Mouse (Mus musculus): ENCODE data around the gene Gin1. TPM values are rescaled to one million over a fixed set of nuclear protein-coding genes. Genes with fewer than 3 reads are reported as not detected.
"Not testable (repeated sequence)": the region's sequence is repeated elsewhere in the genome, so short reads cannot be mapped to it uniquely, and the experiment has no call there.

Gin1 gene
- polyA plus RNA-seq, 1 experiment from 2014 or later = 15.7 TPM

- Histone ChIP-seq H3K36me3 (ENCODE audit: control insufficient read depth, insufficient read depth) (peaks cover 3% of the 10 kb centered on the region; the same call in 1 of the 2 replicates), H3K27ac (ENCODE audit: low read length) (no peak overlapping the region), H3K4me3 (replicated peaks; ENCODE audit: low read length) (no peak overlapping the region), H3K4me2 (ENCODE audit: low read length) (no peak overlapping the region), H3K4me1 (replicated peaks; ENCODE audit: control insufficient read depth, insufficient read depth, low read length) (no peaks in the 10 kb centered on the region), H3K9ac (replicated peaks; ENCODE audit: low read depth, low read length) (no peak overlapping the region), H3K9me3 (ENCODE audit: control insufficient read depth, low read length) (no peaks in the 10 kb centered on the region), H3K27me3 (replicated peaks; ENCODE audit: control insufficient read depth, insufficient read depth, low read length) (no peaks in the 10 kb centered on the region)
- no peak for ATAC-seq
Observed at GRCm38 (mm10) chr1:97759841-97760240, 10.1 kb upstream of the Gin1 start.

- Histone ChIP-seq H3K4me2 (ENCODE audit: low read length) (no peak overlapping the region), H3K9ac (replicated peaks; ENCODE audit: low read depth, low read length) (no peak overlapping the region), H3K4me3 (replicated peaks; ENCODE audit: low read length) (no peak overlapping the region), H3K4me1 (replicated peaks; ENCODE audit: control insufficient read depth, insufficient read depth, low read length) (no peaks in the 10 kb centered on the region), H3K27me3 (replicated peaks; ENCODE audit: control insufficient read depth, insufficient read depth, low read length) (no peaks in the 10 kb centered on the region), H3K9me3 (ENCODE audit: control insufficient read depth, low read length) (no peaks in the 10 kb centered on the region), H3K27ac (ENCODE audit: low read length) (no peak overlapping the region), H3K36me3 (ENCODE audit: control insufficient read depth, insufficient read depth) (peaks cover 2% of the 10 kb centered on the region; the same call in 1 of the 2 replicates)
- 89% methylated on average over 7 of the region's 7 CpGs for WGBS
- ATAC-seq = no peak
Observed at GRCm38 (mm10) chr1:97760598-97760997, 9.4 kb upstream of the Gin1 start.

- no peaks in the 10 kb centered on the region for H3K9me3 ChIP-seq (ENCODE audit: control insufficient read depth, low read length)
- no peak overlapping the region for H3K4me3 ChIP-seq (replicated peaks; ENCODE audit: low read length)
- H3K27ac ChIP-seq (ENCODE audit: low read length) = no peak overlapping the region
- no peaks in the 10 kb centered on the region for H3K36me3 ChIP-seq (ENCODE audit: control insufficient read depth, insufficient read depth)
- no peak overlapping the region for H3K9ac ChIP-seq (replicated peaks; ENCODE audit: low read depth, low read length)
- no peak for ATAC-seq
- WGBS = 68% methylated on average over 6 of the region's 6 CpGs
- no peaks in the 10 kb centered on the region for H3K4me1 ChIP-seq (replicated peaks; ENCODE audit: control insufficient read depth, insufficient read depth, low read length)
- H3K27me3 ChIP-seq (replicated peaks; ENCODE audit: control insufficient read depth, insufficient read depth, low read length) = no peaks in the 10 kb centered on the region
- H3K4me2 ChIP-seq (ENCODE audit: low read length) = no peak overlapping the region
Observed at GRCm38 (mm10) chr1:97761477-97761876, 8.5 kb upstream of the Gin1 start.

DNA sequence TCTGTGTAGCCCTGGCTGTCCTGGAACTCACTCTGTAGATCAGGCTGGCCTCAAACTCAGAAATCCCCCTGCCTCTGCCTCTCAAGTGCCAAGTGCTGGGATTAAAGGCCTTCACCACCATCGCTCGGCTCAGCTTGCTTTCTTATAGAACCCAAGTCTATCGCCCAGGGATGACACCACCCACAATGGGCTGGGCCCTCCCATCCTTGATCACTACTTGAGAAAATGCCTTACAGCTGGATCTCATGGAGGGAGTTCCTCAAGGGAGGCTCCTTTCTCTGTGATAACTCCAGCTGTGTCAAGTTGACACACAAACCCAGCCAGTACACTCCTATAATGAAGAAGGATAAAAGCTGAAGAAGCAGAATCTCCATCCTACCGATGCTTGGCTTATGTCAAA lies 4.3 kb upstream of the Gin1 start:
- not testable (repeated sequence) for ATAC-seq
- WGBS = 85% methylated on average over 4 of the region's 4 CpGs

GRCm38 (mm10) chr1:97768089-97768488 lies 1.9 kb upstream of the Gin1 start:
- Histone ChIP-seq H3K36me3 (ENCODE audit: control insufficient read depth, insufficient read depth) (no peaks in the 10 kb centered on the region), H3K27me3 (replicated peaks; ENCODE audit: control insufficient read depth, insufficient read depth, low read length) (no peaks in the 10 kb centered on the region), H3K4me1 (replicated peaks; ENCODE audit: control insufficient read depth, insufficient read depth, low read length) (peaks cover 20% of the 10 kb centered on the region), H3K9me3 (ENCODE audit: control insufficient read depth, low read length) (no peaks in the 10 kb centered on the region), H3K4me3 (replicated peaks; ENCODE audit: low read length) (peak overlapping the region; percentile 97), H3K4me2 (ENCODE audit: low read length) (peak overlapping the region; percentile 82), H3K27ac (ENCODE audit: low read length) (no peak overlapping the region), H3K9ac (replicated peaks; ENCODE audit: low read depth, low read length) (0 out of 2 replicates have a peak overlapping the region, but pooled peaks have one; percentile 9)
- WGBS = 88% methylated on average over 2 of the region's 2 CpGs
- ATAC-seq = no peak

More for the DNA sequence above, 4.3 kb upstream of the Gin1 start:
- not testable (repeated sequence) for H3K4me2 ChIP-seq (ENCODE audit: low read length); H3K27me3 ChIP-seq (replicated peaks; ENCODE audit: control insufficient read depth, insufficient read depth, low read length); H3K9me3 ChIP-seq (ENCODE audit: control insufficient read depth, low read length); H3K9ac ChIP-seq (replicated peaks; ENCODE audit: low read depth, low read length); H3K4me3 ChIP-seq (replicated peaks; ENCODE audit: low read length); H3K27ac ChIP-seq (ENCODE audit: low read length); H3K36me3 ChIP-seq (ENCODE audit: control insufficient read depth, insufficient read depth)
- H3K4me1 ChIP-seq (replicated peaks; ENCODE audit: control insufficient read depth, insufficient read depth, low read length) = peaks cover 17% of the 10 kb centered on the region

DNA sequence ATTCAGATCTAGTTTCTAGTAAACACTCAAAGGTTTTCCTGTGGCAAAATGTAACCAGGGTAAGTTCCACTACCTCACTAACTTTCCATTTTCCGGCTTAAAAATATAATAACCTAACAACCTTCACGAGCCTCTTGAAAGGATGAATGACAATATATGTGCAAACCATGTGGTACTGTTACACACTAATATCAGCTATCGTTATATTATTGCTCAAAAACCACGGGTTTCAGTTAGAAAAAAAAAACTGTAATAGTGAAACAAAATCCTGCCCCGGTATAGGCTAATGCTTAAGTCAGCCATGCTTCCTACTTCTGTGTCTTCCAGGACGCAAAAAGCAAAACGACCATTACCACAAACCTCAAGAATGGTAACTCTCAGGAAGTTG lies 1.1 kb upstream of the Gin1 start:
- peaks cover 20% of the 10 kb centered on the region for H3K4me1 ChIP-seq (replicated peaks; ENCODE audit: control insufficient read depth, insufficient read depth, low read length)
- H3K4me3 ChIP-seq (replicated peaks; ENCODE audit: low read length) = peak overlapping the region; percentile 97
- H3K9me3 ChIP-seq (ENCODE audit: control insufficient read depth, low read length) = no peaks in the 10 kb centered on the region
- peak overlapping the region; percentile 82 for H3K4me2 ChIP-seq (ENCODE audit: low read length)
- WGBS = 15% methylated on average over 7 of the region's 7 CpGs
- peak overlapping the region; percentile 97 for H3K9ac ChIP-seq (replicated peaks; ENCODE audit: low read depth, low read length)
- no peaks in the 10 kb centered on the region for H3K27me3 ChIP-seq (replicated peaks; ENCODE audit: control insufficient read depth, insufficient read depth, low read length)
- H3K36me3 ChIP-seq (ENCODE audit: control insufficient read depth, insufficient read depth) = no peaks in the 10 kb centered on the region
- no peak for ATAC-seq
- H3K27ac ChIP-seq (ENCODE audit: low read length) = peak overlapping the region; percentile 90

- Histone ChIP-seq H3K27me3 (replicated peaks; ENCODE audit: control insufficient read depth, insufficient read depth, low read length) (no peaks in the 10 kb centered on the region), H3K4me1 (replicated peaks; ENCODE audit: control insufficient read depth, insufficient read depth, low read length) (peaks cover 20% of the 10 kb centered on the region), H3K9me3 (ENCODE audit: control insufficient read depth, low read length) (no peaks in the 10 kb centered on the region), H3K27ac (ENCODE audit: low read length) (peak overlapping the region; percentile 90), H3K9ac (replicated peaks; ENCODE audit: low read depth, low read length) (peak overlapping the region; percentile 97), H3K4me2 (ENCODE audit: low read length) (peak overlapping the region; percentile 82), H3K36me3 (ENCODE audit: control insufficient read depth, insufficient read depth) (no peaks in the 10 kb centered on the region), H3K4me3 (replicated peaks; ENCODE audit: low read length) (peak overlapping the region; percentile 97)
- ATAC-seq = peak; percentile 2; the same call in 1 of the 2 replicates
- under 1% methylated on average over 39 of the region's 40 CpGs for WGBS
Observed at GRCm38 (mm10) chr1:97769294-97769903, 573 bp upstream of the Gin1 start.

DNA sequence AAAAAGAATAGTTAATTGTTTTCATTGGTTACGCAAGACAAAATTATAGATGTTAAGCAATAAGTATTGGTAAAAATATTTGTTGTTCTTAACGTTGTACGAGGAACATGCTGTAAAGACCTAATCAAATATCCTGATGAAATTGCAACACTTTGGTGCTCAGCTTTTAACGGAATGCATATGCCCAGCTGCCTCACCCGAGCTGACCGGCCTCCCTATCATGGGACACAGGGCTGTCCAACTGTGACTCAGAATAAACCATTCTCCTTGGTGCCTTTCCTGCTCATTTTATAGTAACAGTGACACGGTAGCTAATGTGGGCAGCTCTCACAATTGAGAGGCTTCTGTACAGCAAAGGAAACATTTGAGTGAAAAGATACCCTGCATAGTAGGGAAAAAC lies 1.1 kb downstream of the Gin1 start:
- H3K4me1 ChIP-seq (replicated peaks; ENCODE audit: control insufficient read depth, insufficient read depth, low read length) = peaks cover 20% of the 10 kb centered on the region
- H3K9me3 ChIP-seq (ENCODE audit: control insufficient read depth, low read length) = no peaks in the 10 kb centered on the region
- H3K9ac ChIP-seq (replicated peaks; ENCODE audit: low read depth, low read length) = no peak overlapping the region
- 60% methylated on average over 7 of the region's 7 CpGs for WGBS
- no peak overlapping the region for H3K4me3 ChIP-seq (replicated peaks; ENCODE audit: low read length)
- H3K4me2 ChIP-seq (ENCODE audit: low read length) = 0 out of 2 replicates have a peak overlapping the region, but pooled peaks have one; percentile 0
- H3K36me3 ChIP-seq (ENCODE audit: control insufficient read depth, insufficient read depth) = no peaks in the 10 kb centered on the region
- H3K27me3 ChIP-seq (replicated peaks; ENCODE audit: control insufficient read depth, insufficient read depth, low read length) = no peaks in the 10 kb centered on the region
- no peak overlapping the region for H3K27ac ChIP-seq (ENCODE audit: low read length)
- no peak for ATAC-seq

GRCm38 (mm10) chr1:97771727-97772126 lies 1.8 kb downstream of the Gin1 start:
- Histone ChIP-seq H3K27me3 (replicated peaks; ENCODE audit: control insufficient read depth, insufficient read depth, low read length) (no peaks in the 10 kb centered on the region), H3K9me3 (ENCODE audit: control insufficient read depth, low read length) (no peaks in the 10 kb centered on the region), H3K9ac (replicated peaks; ENCODE audit: low read depth, low read length) (no peak overlapping the region), H3K27ac (ENCODE audit: low read length) (no peak overlapping the region), H3K36me3 (ENCODE audit: control insufficient read depth, insufficient read depth) (no peaks in the 10 kb centered on the region), H3K4me3 (replicated peaks; ENCODE audit: low read length) (no peak overlapping the region), H3K4me2 (ENCODE audit: low read length) (no peak overlapping the region), H3K4me1 (replicated peaks; ENCODE audit: control insufficient read depth, insufficient read depth, low read length) (peaks cover 20% of the 10 kb centered on the region)
- no peak for ATAC-seq
- WGBS = 85% methylated on average over 5 of the region's 5 CpGs

DNA sequence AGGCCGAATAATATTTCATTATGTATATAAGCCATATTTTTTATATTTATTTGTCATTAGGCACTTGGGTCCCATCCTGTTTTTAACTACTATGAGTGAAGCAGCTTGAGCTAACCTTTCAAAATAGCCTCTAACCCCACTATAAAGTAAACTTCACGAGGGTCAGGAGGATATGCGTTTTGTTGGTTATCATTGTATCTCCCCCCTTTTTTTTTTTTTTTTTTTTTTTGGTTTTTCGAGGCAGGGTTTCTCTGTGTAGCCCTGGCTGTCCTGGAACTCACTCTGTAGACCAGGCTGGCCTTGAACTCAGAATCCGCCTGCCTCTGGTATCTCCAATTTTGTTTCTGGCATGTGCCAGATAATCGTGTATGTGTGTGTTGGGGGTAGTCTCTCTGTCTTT lies 3.4 kb downstream of the Gin1 start:
- H3K4me2 ChIP-seq (ENCODE audit: low read length) = no peak overlapping the region
- H3K36me3 ChIP-seq (ENCODE audit: control insufficient read depth, insufficient read depth) = 0 out of 2 replicates have a peak, but pooled peaks cover 2% of the 10 kb centered on the region
- 93% methylated on average over 6 of the region's 6 CpGs for WGBS

More for the DNA sequence above, 3.4 kb downstream of the Gin1 start:
- no peak overlapping the region for H3K9ac ChIP-seq (replicated peaks; ENCODE audit: low read depth, low read length)
- ATAC-seq = no peak
- no peaks in the 10 kb centered on the region for H3K27me3 ChIP-seq (replicated peaks; ENCODE audit: control insufficient read depth, insufficient read depth, low read length)
- H3K9me3 ChIP-seq (ENCODE audit: control insufficient read depth, low read length) = no peaks in the 10 kb centered on the region
- peaks cover 7% of the 10 kb centered on the region; the same call in 1 of the 2 replicates for H3K4me1 ChIP-seq (replicated peaks; ENCODE audit: control insufficient read depth, insufficient read depth, low read length)
- H3K4me3 ChIP-seq (replicated peaks; ENCODE audit: low read length) = no peak overlapping the region
- no peak overlapping the region for H3K27ac ChIP-seq (ENCODE audit: low read length)

Measured in forebrain, embryonic 16.5 days (tissue).